Mouse (Mus musculus): Measurements from ENCODE around the gene Pmvk. TPM values are rescaled to one million over a fixed set of nuclear protein-coding genes. Genes with fewer than 3 reads are reported as not detected.
A peak's percentile ranks its signal among the peaks of the same experiment; 100 is the strongest.

Gene Pmvk
- 10 to 100 TPM; 37.8 to 38.3 TPM for total RNA-seq (2021)
- long read RNA-seq, experiment 1, transcript Pmvk-201 (5 exons, 1,194 nt) = major isoform, 35 of 53 reads
- long read RNA-seq, experiment 1, partial matches to known transcripts = 6 of 53 reads
- long read RNA-seq, experiment 1, other reads (novel, unspliced or antisense) = 12 of 53 reads
- long read RNA-seq, experiment 2, transcript Pmvk-201 (5 exons, 1,194 nt) = major isoform, 31 of 44 reads
- long read RNA-seq, experiment 2, partial matches to known transcripts = 1 of 44 reads
- long read RNA-seq, experiment 2, other reads (novel, unspliced or antisense) = 12 of 44 reads

- DNase-seq (ENCODE audit: low spot score in 2 of 2) = no peak
Measured at GRCm38 (mm10) chr3:89454401-89455177, at the start of gene Pmvk. TSS of gene Pmvk (plus strand) at chr3:89454541.

- no peak for DNase-seq (ENCODE audit: low spot score in 2 of 2)
Measured at GRCm38 (mm10) chr3:89406887-89407286, 47.5 kb upstream of the Pmvk start.

- no peak for DNase-seq (ENCODE audit: low spot score in 2 of 2)
Measured at GRCm38 (mm10) chr3:89408448-89408847, 45.9 kb upstream of the Pmvk start.

- no peak for DNase-seq (ENCODE audit: low spot score in 2 of 2)
Measured at GRCm38 (mm10) chr3:89409701-89410100, 44.6 kb upstream of the Pmvk start.

GRCm38 (mm10) chr3:89410864-89411263 lies 43.5 kb upstream of the Pmvk start:
- DNase-seq (ENCODE audit: low spot score in 2 of 2) = no peak

GRCm38 (mm10) chr3:89411490-89412393 lies 42.6 kb upstream of the Pmvk start, which contains the start of gene Flad1:
TSS of gene Flad1 (minus strand) at chr3:89411870.
- peak; percentile 98 to 99 for DNase-seq (ENCODE audit: low spot score in 2 of 2)

- DNase-seq (ENCODE audit: low spot score in 2 of 2) = no peak
Measured at GRCm38 (mm10) chr3:89416158-89416557, 38.2 kb upstream of the Pmvk start.

GRCm38 (mm10) chr3:89417131-89417530 lies 37.2 kb upstream of the Pmvk start:
- DNase-seq (ENCODE audit: low spot score in 2 of 2) = no peak

GRCm38 (mm10) chr3:89417840-89418169 lies 36.5 kb upstream of the Pmvk start:
- DNase-seq (ENCODE audit: low spot score in 2 of 2) = no peak

- DNase-seq (ENCODE audit: low spot score in 2 of 2) = peak; percentile 84 to 94
Measured at GRCm38 (mm10) chr3:89418170-89418860, 36.0 kb upstream of the Pmvk start, which contains the start of the genes Cks1b and Shc1. TSS of gene Cks1b (minus strand) at chr3:89418383. TSS of gene Shc1 (plus strand) at chr3:89418443.

- peak in 1 of 2 experiments; percentile 30 for DNase-seq (ENCODE audit: low spot score in 2 of 2)
Measured at GRCm38 (mm10) chr3:89418861-89419250, 35.5 kb upstream of the Pmvk start.

- no peak for DNase-seq (ENCODE audit: low spot score in 2 of 2)
Measured at GRCm38 (mm10) chr3:89419571-89419970, 34.8 kb upstream of the Pmvk start.

GRCm38 (mm10) chr3:89419981-89420380 lies 34.4 kb upstream of the Pmvk start:
- no peak for DNase-seq (ENCODE audit: low spot score in 2 of 2)

GRCm38 (mm10) chr3:89420421-89420820 lies 33.9 kb upstream of the Pmvk start:
- DNase-seq (ENCODE audit: low spot score in 2 of 2) = no peak

GRCm38 (mm10) chr3:89421002-89421774 lies 33.2 kb upstream of the Pmvk start:
- peak; percentile 70 to 71 for DNase-seq (ENCODE audit: low spot score in 2 of 2)

GRCm38 (mm10) chr3:89421810-89422473 lies 32.4 kb upstream of the Pmvk start:
- DNase-seq (ENCODE audit: low spot score in 2 of 2) = no peak

GRCm38 (mm10) chr3:89422556-89423205 lies 31.7 kb upstream of the Pmvk start:
- DNase-seq (ENCODE audit: low spot score in 2 of 2) = no peak

- DNase-seq (ENCODE audit: low spot score in 2 of 2) = no peak
Measured at GRCm38 (mm10) chr3:89424416-89425140, 29.8 kb upstream of the Pmvk start.
